Mouse (Mus musculus): ENCODE results near the gene Fam166b. TPM values are rescaled to one million over a fixed set of nuclear protein-coding genes. Genes with fewer than 3 reads are reported as not detected.

The Fam166b gene
- polyA plus RNA-seq, 1 experiment: not detected

- no peaks in the 10 kb centered on the region for H3K36me3 ChIP-seq (ENCODE audit: control insufficient read depth, insufficient read depth, low read length)
- DNase-seq (ENCODE audit: low read depth in 1 of 2, low spot score in 2 of 2): no peak
- H3K27ac ChIP-seq (ENCODE audit: insufficient read depth, low read length): no peak overlapping the region
- H3K27me3 ChIP-seq (ENCODE audit: control insufficient read depth, insufficient read depth, low read length): peaks cover 2% of the 10 kb centered on the region; the same call in 1 of the 2 replicates
- H3K4me1 ChIP-seq (ENCODE audit: control insufficient read depth, insufficient read depth, insufficient read length): no peaks in the 10 kb centered on the region
- WGBS: 85% methylated on average over 1 of the region's 1 CpGs
- H3K4me3 ChIP-seq (ENCODE audit: extremely low read depth, insufficient read depth, insufficient read length): no peak overlapping the region
- TF ChIP-seq CTCF (IDR thresholded peaks at IDR 0.05; ENCODE audit: extremely low read depth, insufficient read depth, insufficient read length, insufficient replicate concordance) (no peak), POLR2A (IDR thresholded peaks at IDR 0.05; ENCODE audit: low read depth, low read length) (no peak)
These were observed 3.9 kb upstream of the Fam166b start for GRCm38 (mm10) chr4:43432832-43433231.

- H3K36me3 ChIP-seq (ENCODE audit: control insufficient read depth, insufficient read depth, low read length): no peaks in the 10 kb centered on the region
- TF ChIP-seq CTCF (IDR thresholded peaks at IDR 0.05; ENCODE audit: extremely low read depth, insufficient read depth, insufficient read length, insufficient replicate concordance) (peak; percentile 77; the same call in 1 of the 2 replicates), POLR2A (IDR thresholded peaks at IDR 0.05; ENCODE audit: low read depth, low read length) (no peak)
- peaks cover 2% of the 10 kb centered on the region; the same call in 1 of the 2 replicates for H3K27me3 ChIP-seq (ENCODE audit: control insufficient read depth, insufficient read depth, low read length)
- WGBS: 2% methylated on average over 4 of the region's 4 CpGs
- H3K4me3 ChIP-seq (ENCODE audit: extremely low read depth, insufficient read depth, insufficient read length): no peak overlapping the region
- peak; percentile 59 to 80 for DNase-seq (ENCODE audit: low read depth in 1 of 2, low spot score in 2 of 2)
- no peak overlapping the region for H3K27ac ChIP-seq (ENCODE audit: insufficient read depth, low read length)
- H3K4me1 ChIP-seq (ENCODE audit: control insufficient read depth, insufficient read depth, insufficient read length): peaks cover 2% of the 10 kb centered on the region; the same call in 1 of the 2 replicates
These were observed 2.8 kb upstream of the Fam166b start for GRCm38 (mm10) chr4:43431690-43432089.

- peaks cover 2% of the 10 kb centered on the region; the same call in 1 of the 2 replicates for H3K4me1 ChIP-seq (ENCODE audit: control insufficient read depth, insufficient read depth, insufficient read length)
- H3K27me3 ChIP-seq (ENCODE audit: control insufficient read depth, insufficient read depth, low read length): peaks cover 10% of the 10 kb centered on the region
- WGBS: 51% methylated on average over 16 of the region's 16 CpGs
- no peak overlapping the region for H3K4me3 ChIP-seq (ENCODE audit: extremely low read depth, insufficient read depth, insufficient read length)
- no peak for TF ChIP-seq CTCF (IDR thresholded peaks at IDR 0.05; ENCODE audit: extremely low read depth, insufficient read depth, insufficient read length, insufficient replicate concordance)
- no peak for TF ChIP-seq POLR2A (IDR thresholded peaks at IDR 0.05; ENCODE audit: low read depth, low read length)
- H3K27ac ChIP-seq (ENCODE audit: insufficient read depth, low read length): no peak overlapping the region
- H3K36me3 ChIP-seq (ENCODE audit: control insufficient read depth, insufficient read depth, low read length): no peaks in the 10 kb centered on the region
- no peak for DNase-seq (ENCODE audit: low read depth in 1 of 2, low spot score in 2 of 2)
These were observed 613 bp downstream of the Fam166b start for GRCm38 (mm10) chr4:43428180-43428861.

- Histone ChIP-seq H3K4me1 (ENCODE audit: control insufficient read depth, insufficient read depth, insufficient read length) (peaks cover 2% of the 10 kb centered on the region; the same call in 1 of the 2 replicates), H3K27ac (ENCODE audit: insufficient read depth, low read length) (no peak overlapping the region), H3K4me3 (ENCODE audit: extremely low read depth, insufficient read depth, insufficient read length) (no peak overlapping the region), H3K36me3 (ENCODE audit: control insufficient read depth, insufficient read depth, low read length) (no peaks in the 10 kb centered on the region), H3K27me3 (ENCODE audit: control insufficient read depth, insufficient read depth, low read length) (peaks cover 10% of the 10 kb centered on the region)
- peak in 1 of 2 experiments; percentile 29 for DNase-seq (ENCODE audit: low read depth in 1 of 2, low spot score in 2 of 2)
- WGBS: 10% methylated on average over 23 of the region's 23 CpGs
- TF ChIP-seq POLR2A (IDR thresholded peaks at IDR 0.05; ENCODE audit: low read depth, low read length) (no peak), CTCF (IDR thresholded peaks at IDR 0.05; ENCODE audit: extremely low read depth, insufficient read depth, insufficient read length, insufficient replicate concordance) (no peak)
These were observed 1.3 kb downstream of the Fam166b start for GRCm38 (mm10) chr4:43427501-43428179.

- H3K27ac ChIP-seq (ENCODE audit: insufficient read depth, low read length): no peak overlapping the region
- TF ChIP-seq POLR2A (IDR thresholded peaks at IDR 0.05; ENCODE audit: low read depth, low read length): no peak
- no peak for TF ChIP-seq CTCF (IDR thresholded peaks at IDR 0.05; ENCODE audit: extremely low read depth, insufficient read depth, insufficient read length, insufficient replicate concordance)
- no peak for DNase-seq (ENCODE audit: low read depth in 1 of 2, low spot score in 2 of 2)
- peaks cover 10% of the 10 kb centered on the region for H3K27me3 ChIP-seq (ENCODE audit: control insufficient read depth, insufficient read depth, low read length)
- 79% methylated on average over 10 of the region's 10 CpGs for WGBS
- H3K4me3 ChIP-seq (ENCODE audit: extremely low read depth, insufficient read depth, insufficient read length): no peak overlapping the region
- H3K4me1 ChIP-seq (ENCODE audit: control insufficient read depth, insufficient read depth, insufficient read length): peaks cover 2% of the 10 kb centered on the region; the same call in 1 of the 2 replicates
- H3K36me3 ChIP-seq (ENCODE audit: control insufficient read depth, insufficient read depth, low read length): no peaks in the 10 kb centered on the region
These were observed 2.4 kb downstream of the Fam166b start for GRCm38 (mm10) chr4:43426487-43426886.

GRCm38 (mm10) chr4:43425648-43426380 lies 3.1 kb downstream of the Fam166b start:
- Histone ChIP-seq H3K27me3 (ENCODE audit: control insufficient read depth, insufficient read depth, low read length) (peaks cover 10% of the 10 kb centered on the region), H3K4me1 (ENCODE audit: control insufficient read depth, insufficient read depth, insufficient read length) (peaks cover 2% of the 10 kb centered on the region; the same call in 1 of the 2 replicates), H3K27ac (ENCODE audit: insufficient read depth, low read length) (no peak overlapping the region), H3K36me3 (ENCODE audit: control insufficient read depth, insufficient read depth, low read length) (no peaks in the 10 kb centered on the region), H3K4me3 (ENCODE audit: extremely low read depth, insufficient read depth, insufficient read length) (no peak overlapping the region)
- TF ChIP-seq POLR2A (IDR thresholded peaks at IDR 0.05; ENCODE audit: low read depth, low read length) (no peak), CTCF (IDR thresholded peaks at IDR 0.05; ENCODE audit: extremely low read depth, insufficient read depth, insufficient read length, insufficient replicate concordance) (no peak)
- WGBS: 28% methylated on average over 31 of the region's 31 CpGs
- no peak for DNase-seq (ENCODE audit: low read depth in 1 of 2, low spot score in 2 of 2)

All from spleen, adult 2 months (tissue).